Mouse (Mus musculus): Measurements from ENCODE around the gene Eif2a. TPM values are rescaled to one million over a fixed set of nuclear protein-coding genes. Genes with fewer than 3 reads are reported as not detected.

Eif2a gene
- 44.6 and 50.4 TPM in 2 replicates for polyA plus RNA-seq (2015; fragmentation: Nextera tagmentation; extraction: Ambion mirVana)

- ATAC-seq, result peak; percentile 99
- peaks cover 13% of the 10 kb centered on the region for H3K4me1 ChIP-seq (replicated peaks; ENCODE audit: control insufficient read depth, insufficient read depth, low read length)
- no peaks in the 10 kb centered on the region for H3K9me3 ChIP-seq (ENCODE audit: control insufficient read depth, low read length)
- under 1% methylated on average over 56 of the region's 57 CpGs for WGBS
- peak within 1 kb of the TSS; percentile 92 for H3K4me2 ChIP-seq (ENCODE audit: low read length)
- peak within 1 kb of the TSS; percentile 85 for H3K9ac ChIP-seq (replicated peaks; ENCODE audit: low read depth, low read length)
- peaks cover 16% of the 10 kb centered on the region for H3K36me3 ChIP-seq (ENCODE audit: control insufficient read depth, insufficient read depth)
- peak within 1 kb of the TSS; percentile 83 for H3K4me3 ChIP-seq (replicated peaks; ENCODE audit: low read length)
- H3K27me3 ChIP-seq (replicated peaks; ENCODE audit: control insufficient read depth, insufficient read depth, low read length), result no peaks in the 10 kb centered on the region
- peak within 1 kb of the TSS; percentile 87 for H3K27ac ChIP-seq (ENCODE audit: low read length)
These were observed at the start of gene Eif2a, which contains the start of gene Serp1 for GRCm38 (mm10) chr3:58525652-58526407. TSS of gene Eif2a (plus strand) at chr3:58525821. TSS of gene Serp1 (minus strand) at chr3:58525892.

- H3K27me3 ChIP-seq (replicated peaks; ENCODE audit: control insufficient read depth, insufficient read depth, low read length), result no peaks in the 10 kb centered on the region
- ATAC-seq, result no peak
- no peak overlapping the region for H3K4me2 ChIP-seq (ENCODE audit: low read length)
- H3K9me3 ChIP-seq (ENCODE audit: control insufficient read depth, low read length), result no peaks in the 10 kb centered on the region
- no peak overlapping the region for H3K9ac ChIP-seq (replicated peaks; ENCODE audit: low read depth, low read length)
- no peaks in the 10 kb centered on the region for H3K36me3 ChIP-seq (ENCODE audit: control insufficient read depth, insufficient read depth)
- no peaks in the 10 kb centered on the region for H3K4me1 ChIP-seq (replicated peaks; ENCODE audit: control insufficient read depth, insufficient read depth, low read length)
- 92% methylated on average over 2 of the region's 2 CpGs for WGBS
- no peak overlapping the region for H3K4me3 ChIP-seq (replicated peaks; ENCODE audit: low read length)
- H3K27ac ChIP-seq (ENCODE audit: low read length), result no peak overlapping the region
These were observed 46.7 kb upstream of the Eif2a start for GRCm38 (mm10) chr3:58478755-58479455.

GRCm38 (mm10) chr3:58485883-58486282, 39.7 kb upstream of the Eif2a start:
- no peak overlapping the region for H3K4me3 ChIP-seq (replicated peaks; ENCODE audit: low read length)
- H3K27me3 ChIP-seq (replicated peaks; ENCODE audit: control insufficient read depth, insufficient read depth, low read length), result no peaks in the 10 kb centered on the region
- H3K9me3 ChIP-seq (ENCODE audit: control insufficient read depth, low read length), result peaks cover 3% of the 10 kb centered on the region; the same call in 1 of the 2 replicates
- H3K36me3 ChIP-seq (ENCODE audit: control insufficient read depth, insufficient read depth), result no peaks in the 10 kb centered on the region
- H3K9ac ChIP-seq (replicated peaks; ENCODE audit: low read depth, low read length), result no peak overlapping the region
- ATAC-seq, result no peak
- no peak overlapping the region for H3K4me2 ChIP-seq (ENCODE audit: low read length)
- no peaks in the 10 kb centered on the region for H3K4me1 ChIP-seq (replicated peaks; ENCODE audit: control insufficient read depth, insufficient read depth, low read length)
- WGBS, result 71% methylated on average over 7 of the region's 7 CpGs
- H3K27ac ChIP-seq (ENCODE audit: low read length), result no peak overlapping the region

GRCm38 (mm10) chr3:58487121-58487520, 38.5 kb upstream of the Eif2a start:
- Histone ChIP-seq H3K9ac (replicated peaks; ENCODE audit: low read depth, low read length) (no peak overlapping the region), H3K4me3 (replicated peaks; ENCODE audit: low read length) (no peak overlapping the region), H3K27ac (ENCODE audit: low read length) (no peak overlapping the region), H3K9me3 (ENCODE audit: control insufficient read depth, low read length) (peaks cover 3% of the 10 kb centered on the region; the same call in 1 of the 2 replicates), H3K36me3 (ENCODE audit: control insufficient read depth, insufficient read depth) (no peaks in the 10 kb centered on the region), H3K4me2 (ENCODE audit: low read length) (no peak overlapping the region), H3K4me1 (replicated peaks; ENCODE audit: control insufficient read depth, insufficient read depth, low read length) (no peaks in the 10 kb centered on the region), H3K27me3 (replicated peaks; ENCODE audit: control insufficient read depth, insufficient read depth, low read length) (no peaks in the 10 kb centered on the region)
- WGBS, result 77% methylated on average over 3 of the region's 3 CpGs
- no peak for ATAC-seq

- Histone ChIP-seq H3K27ac (ENCODE audit: low read length) (no peak overlapping the region), H3K4me1 (replicated peaks; ENCODE audit: control insufficient read depth, insufficient read depth, low read length) (no peaks in the 10 kb centered on the region), H3K27me3 (replicated peaks; ENCODE audit: control insufficient read depth, insufficient read depth, low read length) (no peaks in the 10 kb centered on the region), H3K9ac (replicated peaks; ENCODE audit: low read depth, low read length) (no peak overlapping the region), H3K9me3 (ENCODE audit: control insufficient read depth, low read length) (peaks cover 3% of the 10 kb centered on the region; the same call in 1 of the 2 replicates), H3K4me2 (ENCODE audit: low read length) (no peak overlapping the region), H3K4me3 (replicated peaks; ENCODE audit: low read length) (no peak overlapping the region), H3K36me3 (ENCODE audit: control insufficient read depth, insufficient read depth) (no peaks in the 10 kb centered on the region)
- 86% methylated on average over 8 of the region's 8 CpGs for WGBS
- no peak for ATAC-seq
These were observed 37.4 kb upstream of the Eif2a start for GRCm38 (mm10) chr3:58487999-58488775.

GRCm38 (mm10) chr3:58490787-58491186, 34.8 kb upstream of the Eif2a start:
- Histone ChIP-seq H3K27me3 (replicated peaks; ENCODE audit: control insufficient read depth, insufficient read depth, low read length) (no peaks in the 10 kb centered on the region), H3K4me1 (replicated peaks; ENCODE audit: control insufficient read depth, insufficient read depth, low read length) (no peaks in the 10 kb centered on the region), H3K9ac (replicated peaks; ENCODE audit: low read depth, low read length) (no peak overlapping the region), H3K4me2 (ENCODE audit: low read length) (no peak overlapping the region), H3K36me3 (ENCODE audit: control insufficient read depth, insufficient read depth) (no peaks in the 10 kb centered on the region), H3K4me3 (replicated peaks; ENCODE audit: low read length) (no peak overlapping the region), H3K9me3 (ENCODE audit: control insufficient read depth, low read length) (peaks cover 3% of the 10 kb centered on the region; the same call in 1 of the 2 replicates), H3K27ac (ENCODE audit: low read length) (no peak overlapping the region)
- no peak for ATAC-seq
- WGBS, result 75% methylated on average over 7 of the region's 7 CpGs

- Histone ChIP-seq H3K4me1 (replicated peaks; ENCODE audit: control insufficient read depth, insufficient read depth, low read length) (no peaks in the 10 kb centered on the region), H3K36me3 (ENCODE audit: control insufficient read depth, insufficient read depth) (no peaks in the 10 kb centered on the region), H3K27me3 (replicated peaks; ENCODE audit: control insufficient read depth, insufficient read depth, low read length) (no peaks in the 10 kb centered on the region), H3K9me3 (ENCODE audit: control insufficient read depth, low read length) (no peaks in the 10 kb centered on the region), H3K27ac (ENCODE audit: low read length) (no peak overlapping the region), H3K4me2 (ENCODE audit: low read length) (no peak overlapping the region), H3K4me3 (replicated peaks; ENCODE audit: low read length) (no peak overlapping the region), H3K9ac (replicated peaks; ENCODE audit: low read depth, low read length) (no peak overlapping the region)
- ATAC-seq, result no peak
- 88% methylated on average over 4 of the region's 4 CpGs for WGBS
These were observed 32.0 kb upstream of the Eif2a start for GRCm38 (mm10) chr3:58493621-58494020.

GRCm38 (mm10) chr3:58501961-58502360, 23.7 kb upstream of the Eif2a start:
- Histone ChIP-seq H3K4me2 (ENCODE audit: low read length) (no peak overlapping the region), H3K9me3 (ENCODE audit: control insufficient read depth, low read length) (no peaks in the 10 kb centered on the region), H3K9ac (replicated peaks; ENCODE audit: low read depth, low read length) (no peak overlapping the region), H3K36me3 (ENCODE audit: control insufficient read depth, insufficient read depth) (no peaks in the 10 kb centered on the region), H3K27me3 (replicated peaks; ENCODE audit: control insufficient read depth, insufficient read depth, low read length) (no peaks in the 10 kb centered on the region), H3K4me1 (replicated peaks; ENCODE audit: control insufficient read depth, insufficient read depth, low read length) (no peaks in the 10 kb centered on the region), H3K27ac (ENCODE audit: low read length) (no peak overlapping the region), H3K4me3 (replicated peaks; ENCODE audit: low read length) (no peak overlapping the region)
- WGBS, result 60% methylated on average over 2 of the region's 2 CpGs
- ATAC-seq, result no peak

Measured in forebrain, embryonic 16.5 days (tissue).